Mouse (Mus musculus): ENCODE measurements at regions not wholly inside any gene's neighbourhood (a gene's known extent, or its start where the extent isn't known, plus 50 kb on each side); places are given as distances from the start of the nearest gene placed in this dataset.

GRCm38 (mm10) chr16:9360741-9361255 is 530.9 kb downstream of the 1810013L24Rik start:
- WGBS (ENCODE audit: insufficient replicate concordance), result 60% methylated on average over 3 of the region's 3 CpGs
- Histone ChIP-seq H3K27me3 (ENCODE audit: control insufficient read depth, insufficient read depth, low read length) (no peaks in the 10 kb centered on the region), H3K9ac (ENCODE audit: low read depth, low read length) (no peak overlapping the region), H3K4me3 (ENCODE audit: low read depth, low read length) (no peak overlapping the region), H3K36me3 (ENCODE audit: control insufficient read depth, insufficient read depth, low read length) (no peaks in the 10 kb centered on the region), H3K4me2 (no peak overlapping the region), H3K9me3 (replicated peaks; ENCODE audit: control insufficient read depth, low read length) (0 out of 2 replicates have a peak, but pooled peaks cover 3% of the 10 kb centered on the region), H3K27ac (ENCODE audit: low read depth, low read length) (no peak overlapping the region), H3K4me1 (ENCODE audit: control insufficient read depth, insufficient read depth, low read length) (no peaks in the 10 kb centered on the region)
- no peak for ATAC-seq (replicated peaks; ENCODE audit: insufficient number of reproducible peaks, low FRiP score, low TSS enrichment)

- H3K4me2 ChIP-seq, result no peak overlapping the region
- no peak overlapping the region for H3K4me3 ChIP-seq (ENCODE audit: low read depth, low read length)
- H3K36me3 ChIP-seq (ENCODE audit: control insufficient read depth, insufficient read depth, low read length), result no peaks in the 10 kb centered on the region
- H3K9ac ChIP-seq (ENCODE audit: low read depth, low read length), result no peak overlapping the region
- no peaks in the 10 kb centered on the region for H3K4me1 ChIP-seq (ENCODE audit: control insufficient read depth, insufficient read depth, low read length)
- WGBS (ENCODE audit: insufficient replicate concordance), result 33% methylated on average over 11 of the region's 11 CpGs
- H3K27ac ChIP-seq (ENCODE audit: low read depth, low read length), result no peak overlapping the region
- 0 out of 2 replicates have a peak, but pooled peaks cover 3% of the 10 kb centered on the region for H3K9me3 ChIP-seq (replicated peaks; ENCODE audit: control insufficient read depth, low read length)
- no peaks in the 10 kb centered on the region for H3K27me3 ChIP-seq (ENCODE audit: control insufficient read depth, insufficient read depth, low read length)
- ATAC-seq (replicated peaks; ENCODE audit: insufficient number of reproducible peaks, low FRiP score, low TSS enrichment), result no peak
These were observed 532.2 kb downstream of the 1810013L24Rik start for GRCm38 (mm10) chr16:9362116-9362515.

GRCm38 (mm10) chr16:9364105-9364504 is 534.2 kb downstream of the 1810013L24Rik start:
- H3K4me2 ChIP-seq, result no peak overlapping the region
- no peak overlapping the region for H3K27ac ChIP-seq (ENCODE audit: low read depth, low read length)
- 34% methylated on average over 2 of the region's 2 CpGs for WGBS (ENCODE audit: insufficient replicate concordance)
- no peaks in the 10 kb centered on the region for H3K36me3 ChIP-seq (ENCODE audit: control insufficient read depth, insufficient read depth, low read length)
- H3K27me3 ChIP-seq (ENCODE audit: control insufficient read depth, insufficient read depth, low read length), result no peaks in the 10 kb centered on the region
- H3K9ac ChIP-seq (ENCODE audit: low read depth, low read length), result no peak overlapping the region
- no peak overlapping the region for H3K4me3 ChIP-seq (ENCODE audit: low read depth, low read length)
- H3K4me1 ChIP-seq (ENCODE audit: control insufficient read depth, insufficient read depth, low read length), result no peaks in the 10 kb centered on the region
- H3K9me3 ChIP-seq (replicated peaks; ENCODE audit: control insufficient read depth, low read length), result no peaks in the 10 kb centered on the region
- ATAC-seq (replicated peaks; ENCODE audit: insufficient number of reproducible peaks, low FRiP score, low TSS enrichment), result no peak

GRCm38 (mm10) chr16:9390986-9391385 is 561.1 kb downstream of the 1810013L24Rik start:
- H3K9ac ChIP-seq (ENCODE audit: low read depth, low read length), result no peak overlapping the region
- H3K27ac ChIP-seq (ENCODE audit: low read depth, low read length), result no peak overlapping the region
- H3K9me3 ChIP-seq (replicated peaks; ENCODE audit: control insufficient read depth, low read length), result no peaks in the 10 kb centered on the region
- WGBS (ENCODE audit: insufficient replicate concordance), result 57% methylated on average over 1 of the region's 1 CpGs
- H3K4me3 ChIP-seq (ENCODE audit: low read depth, low read length), result no peak overlapping the region
- no peak overlapping the region for H3K4me2 ChIP-seq
- no peaks in the 10 kb centered on the region for H3K27me3 ChIP-seq (ENCODE audit: control insufficient read depth, insufficient read depth, low read length)
- no peaks in the 10 kb centered on the region for H3K36me3 ChIP-seq (ENCODE audit: control insufficient read depth, insufficient read depth, low read length)
- no peak for ATAC-seq (replicated peaks; ENCODE audit: insufficient number of reproducible peaks, low FRiP score, low TSS enrichment)
- H3K4me1 ChIP-seq (ENCODE audit: control insufficient read depth, insufficient read depth, low read length), result no peaks in the 10 kb centered on the region

GRCm38 (mm10) chr16:9404736-9405135 is 574.8 kb downstream of the 1810013L24Rik start:
- Histone ChIP-seq H3K36me3 (ENCODE audit: control insufficient read depth, insufficient read depth, low read length) (no peaks in the 10 kb centered on the region), H3K9me3 (replicated peaks; ENCODE audit: control insufficient read depth, low read length) (no peaks in the 10 kb centered on the region), H3K27me3 (ENCODE audit: control insufficient read depth, insufficient read depth, low read length) (no peaks in the 10 kb centered on the region), H3K27ac (ENCODE audit: low read depth, low read length) (no peak overlapping the region), H3K4me3 (ENCODE audit: low read depth, low read length) (no peak overlapping the region), H3K4me2 (no peak overlapping the region), H3K4me1 (ENCODE audit: control insufficient read depth, insufficient read depth, low read length) (no peaks in the 10 kb centered on the region), H3K9ac (ENCODE audit: low read depth, low read length) (no peak overlapping the region)
- 74% methylated on average over 5 of the region's 5 CpGs for WGBS (ENCODE audit: insufficient replicate concordance)
- ATAC-seq (replicated peaks; ENCODE audit: insufficient number of reproducible peaks, low FRiP score, low TSS enrichment), result no peak

- Histone ChIP-seq H3K36me3 (ENCODE audit: control insufficient read depth, insufficient read depth, low read length) (no peaks in the 10 kb centered on the region), H3K4me1 (ENCODE audit: control insufficient read depth, insufficient read depth, low read length) (no peaks in the 10 kb centered on the region), H3K9ac (ENCODE audit: low read depth, low read length) (no peak overlapping the region), H3K27ac (ENCODE audit: low read depth, low read length) (no peak overlapping the region), H3K9me3 (replicated peaks; ENCODE audit: control insufficient read depth, low read length) (no peaks in the 10 kb centered on the region), H3K4me2 (no peak overlapping the region), H3K4me3 (ENCODE audit: low read depth, low read length) (no peak overlapping the region), H3K27me3 (ENCODE audit: control insufficient read depth, insufficient read depth, low read length) (no peaks in the 10 kb centered on the region)
- ATAC-seq (replicated peaks; ENCODE audit: insufficient number of reproducible peaks, low FRiP score, low TSS enrichment), result no peak
- WGBS (ENCODE audit: insufficient replicate concordance), result 65% methylated on average over 1 of the region's 1 CpGs
These were observed 578.3 kb downstream of the 1810013L24Rik start for GRCm38 (mm10) chr16:9408196-9408595.

GRCm38 (mm10) chr16:9430509-9430908 is 564.9 kb downstream of the Grin2a start:
- Histone ChIP-seq H3K4me2 (no peak overlapping the region), H3K4me1 (ENCODE audit: control insufficient read depth, insufficient read depth, low read length) (no peaks in the 10 kb centered on the region), H3K27ac (ENCODE audit: low read depth, low read length) (no peak overlapping the region), H3K27me3 (ENCODE audit: control insufficient read depth, insufficient read depth, low read length) (no peaks in the 10 kb centered on the region), H3K4me3 (ENCODE audit: low read depth, low read length) (no peak overlapping the region), H3K9ac (ENCODE audit: low read depth, low read length) (no peak overlapping the region), H3K9me3 (replicated peaks; ENCODE audit: control insufficient read depth, low read length) (no peaks in the 10 kb centered on the region), H3K36me3 (ENCODE audit: control insufficient read depth, insufficient read depth, low read length) (no peaks in the 10 kb centered on the region)
- ATAC-seq (replicated peaks; ENCODE audit: insufficient number of reproducible peaks, low FRiP score, low TSS enrichment), result no peak

- H3K4me2 ChIP-seq, result no peak overlapping the region
- no peaks in the 10 kb centered on the region for H3K9me3 ChIP-seq (replicated peaks; ENCODE audit: control insufficient read depth, low read length)
- H3K27ac ChIP-seq (ENCODE audit: low read depth, low read length), result no peak overlapping the region
- no peak overlapping the region for H3K9ac ChIP-seq (ENCODE audit: low read depth, low read length)
- WGBS (ENCODE audit: insufficient replicate concordance), result 45% methylated on average over 2 of the region's 2 CpGs
- no peaks in the 10 kb centered on the region for H3K27me3 ChIP-seq (ENCODE audit: control insufficient read depth, insufficient read depth, low read length)
- ATAC-seq (replicated peaks; ENCODE audit: insufficient number of reproducible peaks, low FRiP score, low TSS enrichment), result no peak
- no peaks in the 10 kb centered on the region for H3K4me1 ChIP-seq (ENCODE audit: control insufficient read depth, insufficient read depth, low read length)
- no peak overlapping the region for H3K4me3 ChIP-seq (ENCODE audit: low read depth, low read length)
- H3K36me3 ChIP-seq (ENCODE audit: control insufficient read depth, insufficient read depth, low read length), result no peaks in the 10 kb centered on the region
These were observed 556.0 kb downstream of the Grin2a start for GRCm38 (mm10) chr16:9439300-9439856.

GRCm38 (mm10) chr16:9439891-9440290 is 555.5 kb downstream of the Grin2a start:
- no peak overlapping the region for H3K9ac ChIP-seq (ENCODE audit: low read depth, low read length)
- no peaks in the 10 kb centered on the region for H3K9me3 ChIP-seq (replicated peaks; ENCODE audit: control insufficient read depth, low read length)
- no peak overlapping the region for H3K4me2 ChIP-seq
- H3K4me3 ChIP-seq (ENCODE audit: low read depth, low read length), result no peak overlapping the region
- no peak for ATAC-seq (replicated peaks; ENCODE audit: insufficient number of reproducible peaks, low FRiP score, low TSS enrichment)
- 66% methylated on average over 1 of the region's 1 CpGs for WGBS (ENCODE audit: insufficient replicate concordance)
- no peak overlapping the region for H3K27ac ChIP-seq (ENCODE audit: low read depth, low read length)
- H3K27me3 ChIP-seq (ENCODE audit: control insufficient read depth, insufficient read depth, low read length), result no peaks in the 10 kb centered on the region
- no peaks in the 10 kb centered on the region for H3K36me3 ChIP-seq (ENCODE audit: control insufficient read depth, insufficient read depth, low read length)
- no peaks in the 10 kb centered on the region for H3K4me1 ChIP-seq (ENCODE audit: control insufficient read depth, insufficient read depth, low read length)

All from heart, embryonic 11.5 days (tissue).